Mouse (Mus musculus): ENCODE results near the gene Zfp574. TPM values are rescaled to one million over a fixed set of nuclear protein-coding genes. Genes with fewer than 3 reads are reported as not detected.
"Not testable (repeated sequence)": the region's sequence is repeated elsewhere in the genome, so short reads cannot be mapped to it uniquely, and the experiment has no call there.

The Zfp574 gene
- polyA plus RNA-seq, 1 experiment from 2014 or later = 10.8 TPM

DNA sequence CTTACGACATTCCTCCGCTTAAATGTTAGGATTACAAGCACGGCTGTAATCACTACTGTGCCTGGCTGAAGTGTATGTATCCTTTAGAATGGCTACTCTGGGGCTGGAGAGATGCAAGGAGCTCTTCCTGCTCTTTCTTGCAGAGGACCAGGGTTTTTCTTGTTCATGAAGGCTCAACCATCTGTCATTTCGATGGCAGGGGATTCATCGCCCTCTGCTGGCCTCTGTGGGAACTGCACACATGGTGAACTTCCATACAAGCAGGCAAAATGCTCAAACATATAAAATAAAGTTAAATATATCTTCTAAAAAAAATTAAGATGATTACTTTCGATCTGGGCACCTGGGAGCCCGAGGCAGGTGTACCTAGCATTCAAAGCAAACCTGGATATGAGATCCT is 36.5 kb upstream of the Zfp574 start:
- H3K4me1 ChIP-seq (ENCODE audit: insufficient read depth) = no peaks in the 10 kb centered on the region
- no peaks in the 10 kb centered on the region for H3K27me3 ChIP-seq (ENCODE audit: insufficient read depth, low read length)
- no peaks in the 10 kb centered on the region for H3K36me3 ChIP-seq (replicated peaks; ENCODE audit: insufficient read depth, low read length)
- no peak overlapping the region for H3K9ac ChIP-seq (replicated peaks)
- H3K4me2 ChIP-seq (ENCODE audit: low read depth, low read length) = no peak overlapping the region
- DNase-seq (peak; percentile 79), ATAC-seq (no peak)
- 44% methylated on average over 7 of the region's 7 CpGs for WGBS (ENCODE audit: insufficient replicate concordance)
- TF ChIP-seq EP300 (IDR thresholded peaks at IDR 0.05; ENCODE audit: low read depth) = no peak
- peak; percentile 89 for TF ChIP-seq CTCF (IDR thresholded peaks at IDR 0.05; ENCODE audit: low read depth)
- H3K27ac ChIP-seq (ENCODE audit: low read depth) = no peak overlapping the region
- no peaks in the 10 kb centered on the region for H3K9me3 ChIP-seq (ENCODE audit: low read length)
- H3K4me3 ChIP-seq (ENCODE audit: low read depth, low read length) = no peak overlapping the region

DNA sequence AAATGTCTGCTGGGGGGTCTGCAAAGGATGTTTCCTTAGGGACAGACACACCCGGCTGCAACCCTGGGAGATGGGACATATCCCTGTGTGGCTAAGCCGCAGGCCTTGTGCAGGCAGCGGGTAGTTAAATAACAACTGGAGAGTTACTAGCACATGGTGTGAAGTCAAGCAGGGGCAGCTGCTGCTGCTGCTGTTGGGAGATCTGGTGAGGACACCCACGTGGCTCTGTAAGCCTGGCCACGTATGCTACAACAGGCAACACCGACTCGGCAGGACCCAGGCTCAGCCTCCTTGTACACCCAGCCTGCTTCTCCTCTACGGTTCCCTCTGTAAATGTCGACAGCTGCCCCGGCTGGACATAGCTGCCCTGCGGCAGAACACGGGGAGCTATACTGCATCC is 30.4 kb upstream of the Zfp574 start:
- 79% methylated on average over 12 of the region's 12 CpGs for WGBS (ENCODE audit: insufficient replicate concordance)

DNA sequence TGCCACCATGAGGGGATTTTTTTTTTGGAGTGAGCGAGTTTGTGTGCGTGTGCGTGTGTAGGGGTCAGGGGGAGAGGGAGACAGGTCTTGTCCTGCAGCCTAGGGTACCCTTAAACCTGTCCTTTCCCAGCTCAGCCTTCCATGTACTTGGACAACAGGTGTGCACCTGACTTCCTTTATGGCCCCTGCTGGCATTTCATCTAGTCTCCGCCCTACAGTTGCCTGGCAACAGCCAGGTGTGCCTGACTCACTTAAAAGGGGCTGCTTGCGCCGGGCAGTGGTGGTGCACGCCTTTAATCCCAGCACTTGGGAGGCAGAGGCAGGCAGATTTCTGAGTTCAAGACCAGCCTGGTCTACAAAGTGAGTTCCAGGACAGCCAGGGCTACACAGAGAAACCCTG is 27.8 kb upstream of the Zfp574 start:
- H3K4me1 ChIP-seq (ENCODE audit: insufficient read depth); H3K27ac ChIP-seq (ENCODE audit: low read depth); H3K36me3 ChIP-seq (replicated peaks; ENCODE audit: insufficient read depth, low read length); H3K9ac ChIP-seq (replicated peaks); H3K4me3 ChIP-seq (ENCODE audit: low read depth, low read length); H3K4me2 ChIP-seq (ENCODE audit: low read depth, low read length); H3K27me3 ChIP-seq (ENCODE audit: insufficient read depth, low read length); DNase-seq; ATAC-seq; H3K9me3 ChIP-seq (ENCODE audit: low read length): not testable (repeated sequence)
- WGBS (ENCODE audit: insufficient replicate concordance) = 82% methylated on average over 7 of the region's 7 CpGs

More for the DNA sequence above, 30.4 kb upstream of the Zfp574 start:
- no peak for TF ChIP-seq CTCF (IDR thresholded peaks at IDR 0.05; ENCODE audit: low read depth)
- no peak for TF ChIP-seq EP300 (IDR thresholded peaks at IDR 0.05; ENCODE audit: low read depth)
- DNase-seq = no peak
- no peak for ATAC-seq
- peaks cover 2% of the 10 kb centered on the region; the same call in 1 of the 2 replicates for H3K36me3 ChIP-seq (replicated peaks; ENCODE audit: insufficient read depth, low read length)
- H3K27me3 ChIP-seq (ENCODE audit: insufficient read depth, low read length) = no peaks in the 10 kb centered on the region
- no peak overlapping the region for H3K27ac ChIP-seq (ENCODE audit: low read depth)
- H3K9ac ChIP-seq (replicated peaks) = no peak overlapping the region
- no peaks in the 10 kb centered on the region for H3K9me3 ChIP-seq (ENCODE audit: low read length)
- no peak overlapping the region for H3K4me3 ChIP-seq (ENCODE audit: low read depth, low read length)
- H3K4me2 ChIP-seq (ENCODE audit: low read depth, low read length) = no peak overlapping the region
- no peaks in the 10 kb centered on the region for H3K4me1 ChIP-seq (ENCODE audit: insufficient read depth)

DNA sequence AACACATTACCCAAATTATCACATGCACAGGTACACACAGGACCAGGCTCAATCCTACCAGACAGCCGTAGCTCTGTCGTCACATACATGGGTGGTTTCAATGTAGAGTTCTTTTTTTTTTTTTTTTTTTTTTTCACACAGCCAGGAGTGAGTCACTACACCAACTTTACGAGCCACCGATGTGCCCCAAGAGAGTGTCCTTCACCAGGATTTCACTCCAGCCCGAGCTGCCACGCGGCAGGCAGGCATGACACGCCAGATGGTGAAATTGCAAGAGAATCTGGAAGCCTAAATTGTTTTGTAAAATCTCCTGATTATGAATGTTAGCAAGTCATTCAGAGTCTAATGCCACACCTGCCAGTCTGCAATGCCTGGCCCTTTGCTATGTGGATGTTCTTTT is 25.0 kb upstream of the Zfp574 start:
- no peak for DNase-seq
- Histone ChIP-seq H3K4me2 (ENCODE audit: low read depth, low read length) (no peak overlapping the region), H3K4me1 (ENCODE audit: insufficient read depth) (0 out of 2 replicates have a peak, but pooled peaks cover 4% of the 10 kb centered on the region), H3K9ac (replicated peaks) (no peak overlapping the region), H3K27ac (ENCODE audit: low read depth) (no peak overlapping the region), H3K4me3 (ENCODE audit: low read depth, low read length) (no peak overlapping the region), H3K9me3 (ENCODE audit: low read length) (no peaks in the 10 kb centered on the region), H3K36me3 (replicated peaks; ENCODE audit: insufficient read depth, low read length) (peaks cover 2% of the 10 kb centered on the region; the same call in 1 of the 2 replicates), H3K27me3 (ENCODE audit: insufficient read depth, low read length) (no peaks in the 10 kb centered on the region)
- 79% methylated on average over 8 of the region's 8 CpGs for WGBS (ENCODE audit: insufficient replicate concordance)
- ATAC-seq = no peak
- TF ChIP-seq CTCF (IDR thresholded peaks at IDR 0.05; ENCODE audit: low read depth) (no peak), EP300 (IDR thresholded peaks at IDR 0.05; ENCODE audit: low read depth) (no peak)

DNA sequence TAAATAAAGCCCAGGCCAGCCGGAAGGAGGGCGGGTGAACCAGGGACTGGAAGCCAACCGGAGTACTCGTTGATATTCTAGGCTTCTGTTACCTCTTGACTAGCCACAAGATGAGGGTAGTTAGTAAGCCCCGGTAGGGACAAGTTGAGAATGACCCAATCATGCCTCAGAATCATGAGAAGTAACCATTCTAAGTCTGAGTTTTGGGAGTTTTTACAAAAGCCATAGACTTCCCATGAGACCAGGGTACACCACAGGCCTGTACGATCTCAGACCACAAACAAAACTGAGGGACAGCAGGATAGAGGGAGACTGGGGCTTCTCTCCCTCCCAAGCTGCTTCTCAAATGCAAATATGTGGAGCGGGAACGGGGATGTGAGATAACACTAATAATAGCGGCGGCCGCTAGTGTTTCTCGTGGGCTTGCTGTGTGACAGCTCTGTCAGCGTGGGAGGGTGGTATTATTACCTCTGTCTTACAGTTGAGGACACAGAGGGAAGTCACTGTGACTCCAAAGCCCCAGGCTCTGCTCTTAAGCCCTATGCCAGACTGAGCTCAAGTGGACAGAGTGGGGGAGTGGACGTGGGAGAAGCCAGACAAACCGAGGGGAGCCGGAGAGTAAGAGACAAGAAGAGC is 23.0 kb upstream of the Zfp574 start:
- Histone ChIP-seq H3K4me2 (ENCODE audit: low read depth, low read length) (no peak overlapping the region), H3K27me3 (ENCODE audit: insufficient read depth, low read length) (no peaks in the 10 kb centered on the region), H3K4me3 (ENCODE audit: low read depth, low read length) (no peak overlapping the region), H3K9ac (replicated peaks) (no peak overlapping the region), H3K9me3 (ENCODE audit: low read length) (no peaks in the 10 kb centered on the region), H3K27ac (ENCODE audit: low read depth) (no peak overlapping the region), H3K36me3 (replicated peaks; ENCODE audit: insufficient read depth, low read length) (no peaks in the 10 kb centered on the region; the same call in 1 of the 2 replicates), H3K4me1 (ENCODE audit: insufficient read depth) (0 out of 2 replicates have a peak, but pooled peaks cover 4% of the 10 kb centered on the region)
- 78% methylated on average over 16 of the region's 16 CpGs for WGBS (ENCODE audit: insufficient replicate concordance)
- ATAC-seq = no peak
- TF ChIP-seq EP300 (IDR thresholded peaks at IDR 0.05; ENCODE audit: low read depth) (no peak), CTCF (IDR thresholded peaks at IDR 0.05; ENCODE audit: low read depth) (no peak)
- DNase-seq = no peak

DNA sequence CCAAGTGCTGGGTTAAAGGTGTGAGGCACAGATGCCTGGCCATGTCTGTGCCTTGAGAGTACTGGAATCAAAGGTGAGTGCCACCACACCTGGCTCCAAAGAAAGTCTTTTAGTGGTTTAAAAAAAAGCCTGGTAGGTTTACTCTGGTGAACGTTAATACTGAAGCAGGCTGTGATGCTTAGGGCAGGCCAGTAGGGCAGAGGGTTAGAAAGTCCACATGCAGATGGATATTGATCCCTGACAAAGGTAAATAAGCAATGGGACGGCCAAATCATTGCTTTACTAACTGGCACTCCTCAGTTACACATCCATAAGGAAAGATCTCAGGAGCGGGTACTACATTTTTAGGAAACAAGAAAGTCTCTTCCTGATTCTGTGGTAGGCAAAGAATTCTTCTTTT is 19.8 kb upstream of the Zfp574 start:
- DNase-seq (no peak), ATAC-seq (peak; percentile 94)
- 56% methylated on average over 3 of the region's 3 CpGs for WGBS (ENCODE audit: insufficient replicate concordance)
- no peak for TF ChIP-seq EP300 (IDR thresholded peaks at IDR 0.05; ENCODE audit: low read depth)
- 0 out of 2 replicates have a peak, but pooled peaks have one; percentile 22 for TF ChIP-seq CTCF (IDR thresholded peaks at IDR 0.05; ENCODE audit: low read depth)
- Histone ChIP-seq H3K27me3 (ENCODE audit: insufficient read depth, low read length) (no peaks in the 10 kb centered on the region), H3K36me3 (replicated peaks; ENCODE audit: insufficient read depth, low read length) (no peaks in the 10 kb centered on the region; the same call in 1 of the 2 replicates), H3K4me3 (ENCODE audit: low read depth, low read length) (no peak overlapping the region), H3K4me2 (ENCODE audit: low read depth, low read length) (no peak overlapping the region), H3K27ac (ENCODE audit: low read depth) (peak overlapping the region; percentile 82), H3K9me3 (ENCODE audit: low read length) (no peaks in the 10 kb centered on the region), H3K4me1 (ENCODE audit: insufficient read depth) (0 out of 2 replicates have a peak, but pooled peaks cover 4% of the 10 kb centered on the region), H3K9ac (replicated peaks) (no peak overlapping the region)
